In the genomic region with DNA sequence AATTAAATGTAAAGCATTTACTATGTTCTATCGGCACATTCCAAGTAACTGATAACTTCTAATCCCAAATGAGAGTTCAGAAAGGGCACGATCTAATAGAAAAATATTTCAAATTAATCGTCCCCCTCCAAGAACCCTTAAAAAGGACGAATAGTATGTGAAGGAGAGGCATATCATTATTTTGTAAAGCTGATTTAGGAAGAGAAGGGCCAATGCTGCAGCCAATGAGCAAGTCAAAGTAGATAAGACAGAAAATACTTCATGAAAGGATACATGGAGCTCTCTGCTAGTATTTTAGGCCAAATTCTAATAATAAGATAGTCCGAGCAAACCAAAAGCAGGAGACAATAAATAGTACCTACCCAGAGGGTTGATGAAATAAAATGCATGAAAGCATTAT, we compare ENCODE assay signal across 8 mouse cellular contexts. TPM values are rescaled to one million over a fixed set of nuclear protein-coding genes. Genes with fewer than 3 reads are reported as not detected.
DNase-seq lines count a peak whose midpoint lies in the region; ATAC-seq and TF ChIP-seq lines count a peak whose summit lies in the region.

No protein-coding gene starts in this region.

- no peak for DNase-seq in left cerebral cortex, adult 2 months (ENCODE audit: extremely low spot score in 1 of 2, low spot score in 2 of 2)
- DNase-seq in left cerebral cortex, postnatal 4 days, result no peak
- DNase-seq in right cerebral cortex, adult 18-20 months, result no peak
- no peak for DNase-seq in embryo, embryonic 9.5 days (ENCODE audit: extremely low spot score)

- H3K4me1 ChIP-seq in embryonic facial prominence, embryonic 13.5 days, result peaks cover 25% of the 10 kb centered on the region
- 0 out of 2 replicates have a peak, but pooled peaks cover 4% of the 10 kb centered on the region for H3K4me1 ChIP-seq in intestine, postnatal 0 days (replicated peaks; ENCODE audit: control insufficient read depth, insufficient read depth, low read length)
- H3K4me1 ChIP-seq in neural tube, embryonic 12.5 days, result peaks cover 13% of the 10 kb centered on the region; the same call in 1 of the 2 replicates

- H3K36me3 ChIP-seq in embryonic facial prominence, embryonic 13.5 days, result no peaks in the 10 kb centered on the region
- H3K36me3 ChIP-seq in intestine, postnatal 0 days (ENCODE audit: control insufficient read depth, insufficient read depth), result no peaks in the 10 kb centered on the region
- H3K36me3 ChIP-seq in neural tube, embryonic 12.5 days, result no peaks in the 10 kb centered on the region

- peak overlapping the region; percentile 97 for H3K4me3 ChIP-seq in left cerebral cortex, adult 2 months
- peak overlapping the region; percentile 76 for H3K4me3 ChIP-seq in embryonic facial prominence, embryonic 13.5 days
- peak overlapping the region; percentile 90 for H3K4me3 ChIP-seq in intestine, postnatal 0 days (ENCODE audit: low read depth, low read length)
- H3K4me3 ChIP-seq in neural tube, embryonic 12.5 days, result peak overlapping the region; percentile 79

- H3K27me3 ChIP-seq in embryonic facial prominence, embryonic 13.5 days, result no peaks in the 10 kb centered on the region
- no peaks in the 10 kb centered on the region for H3K27me3 ChIP-seq in intestine, postnatal 0 days (replicated peaks; ENCODE audit: control insufficient read depth, insufficient read depth, low read length)
- H3K27me3 ChIP-seq in neural tube, embryonic 12.5 days (replicated peaks), result no peaks in the 10 kb centered on the region

- peak overlapping the region; percentile 70 for H3K4me2 ChIP-seq in embryonic facial prominence, embryonic 13.5 days
- H3K4me2 ChIP-seq in intestine, postnatal 0 days (replicated peaks; ENCODE audit: low read depth), result peak overlapping the region; percentile 78
- H3K4me2 ChIP-seq in neural tube, embryonic 12.5 days (replicated peaks), result peak overlapping the region; percentile 76

- TF ChIP-seq CTCF in left cerebral cortex, adult 2 months (IDR thresholded peaks at IDR 0.05), result no peak
- TF ChIP-seq CTCF in intestine, postnatal 0 days (IDR thresholded peaks at IDR 0.05; ENCODE audit: low read depth), result no peak

- no peak for ATAC-seq in embryonic facial prominence, embryonic 13.5 days (ENCODE audit: insufficient number of reproducible peaks, insufficient read depth, low FRiP score, low TSS enrichment, low read depth)
- ATAC-seq in intestine, postnatal 0 days, result no peak
- ATAC-seq in neural tube, embryonic 12.5 days (ENCODE audit: low FRiP score, low read depth), result no peak
- ATAC-seq in megakaryocyte progenitor cell, adult 5-6 weeks (replicated peaks; ENCODE audit: poor library complexity), result no peak

- H3K27ac ChIP-seq in left cerebral cortex, adult 2 months, result no peak overlapping the region
- H3K27ac ChIP-seq in embryonic facial prominence, embryonic 13.5 days, result no peak overlapping the region
- no peak overlapping the region for H3K27ac ChIP-seq in intestine, postnatal 0 days (ENCODE audit: low read depth, low read length)
- H3K27ac ChIP-seq in neural tube, embryonic 12.5 days, result no peak overlapping the region

- no peaks in the 10 kb centered on the region for H3K9me3 ChIP-seq in embryonic facial prominence, embryonic 13.5 days
- H3K9me3 ChIP-seq in intestine, postnatal 0 days (ENCODE audit: control insufficient read depth), result no peaks in the 10 kb centered on the region
- no peaks in the 10 kb centered on the region for H3K9me3 ChIP-seq in neural tube, embryonic 12.5 days

- H3K9ac ChIP-seq in embryonic facial prominence, embryonic 13.5 days, result peak overlapping the region; percentile 92
- H3K9ac ChIP-seq in intestine, postnatal 0 days (ENCODE audit: low read depth, low read length), result no peak overlapping the region; the same call in 1 of the 2 replicates
- no peak overlapping the region for H3K9ac ChIP-seq in neural tube, embryonic 12.5 days

- intact Hi-C loops in left cerebral cortex, adult 2 months (cut with DNase I), result no loop called here
- intact Hi-C loops in left cerebral cortex, postnatal 4 days (cut with DNase I), result no loop called here

- WGBS in embryonic facial prominence, embryonic 13.5 days, result 73% methylated on average over 5 of the region's 5 CpGs
- WGBS in intestine, postnatal 0 days, result 48% methylated on average over 5 of the region's 5 CpGs
- WGBS in neural tube, embryonic 12.5 days, result 73% methylated on average over 5 of the region's 5 CpGs

RNA-seq across cellular contexts. Expression of gene Abcd3, which starts 1.3 kb away (rescaled TPM):
- 10 to 100 TPM; 48.6 to 49.7 TPM for total RNA-seq in left cerebral cortex, adult 2 months (2021)
- total RNA-seq in left cerebral cortex, postnatal 4 days (2021), result 10 to 100 TPM; 73.3 to 79.7 TPM
- polyA plus RNA-seq in embryonic facial prominence, embryonic 13.5 days (2015; fragmentation: Nextera tagmentation; extraction: Ambion mirVana), result 60.4 and 66.8 TPM in 2 replicates
- polyA plus RNA-seq in intestine, postnatal 0 days (2015; fragmentation: Nextera tagmentation; extraction: Ambion mirVana), result 46.9 and 53.0 TPM in 2 replicates
- polyA plus RNA-seq in neural tube, embryonic 12.5 days (2016; fragmentation: Nextera tagmentation; extraction: Ambion mirVana), result 64.6 and 67.1 TPM in 2 replicates
- total RNA-seq in megakaryocyte progenitor cell, adult 5-6 weeks (2015), result 33.2 and 39.9 TPM in 2 replicates
- total RNA-seq in megakaryocyte progenitor cell, adult 5-6 weeks (2017), result 41.3 and 43.7 TPM in 2 replicates
